Comparison of ENCODE assay signal across 14 mouse cellular contexts in the genomic region with DNA sequence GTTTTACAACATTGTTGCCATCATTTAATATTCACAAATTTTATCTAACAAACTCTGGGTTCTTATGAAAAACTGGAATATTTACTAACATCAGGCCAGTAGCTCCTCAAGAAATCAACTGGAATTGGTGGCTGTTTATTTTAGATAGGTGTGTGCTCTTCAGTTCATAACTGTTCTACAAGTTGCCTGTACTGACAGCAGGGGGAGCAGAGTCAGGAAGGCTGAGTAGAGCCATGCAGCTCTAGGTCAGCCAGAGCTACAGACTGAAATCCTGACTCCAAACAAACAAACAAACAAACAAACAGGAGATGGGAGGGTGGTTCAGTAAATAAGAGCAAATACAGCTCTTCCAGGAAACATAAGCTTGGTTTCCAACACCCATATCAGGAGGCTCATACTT. TPM values are rescaled to one million over a fixed set of nuclear protein-coding genes. Genes with fewer than 3 reads are reported as not detected.
A peak's percentile ranks its signal among the peaks of the same experiment; 100 is the strongest.
DNase-seq lines count a peak whose midpoint lies in the region; ATAC-seq and TF ChIP-seq lines count a peak whose summit lies in the region.
"Had no signal": no experiment of that assay in that cellular context is flagged by ENCODE, and none has a peak within 500 bp of the region (broad histone marks: within the 10 kb centered on the region; RNA-seq: fewer than 3 reads in every experiment).

No protein-coding gene starts in this region.

- peak; percentile 49 for TF ChIP-seq CTCF in heart, adult 2 months (IDR thresholded peaks at IDR 0.05)
- peak; percentile 44 for TF ChIP-seq CTCF in liver, postnatal 0 days (IDR thresholded peaks at IDR 0.05; ENCODE audit: low read depth)
- peak in 2 of 3 experiments; percentile 19 to 37; a peak in 3 of 6 replicates for TF ChIP-seq CTCF in MEL (IDR thresholded peaks at IDR 0.05 in 2 of 3, conservative IDR thresholded peaks at IDR 0.05 in 1 of 3; ENCODE audit: control insufficient read depth in 1 of 3, insufficient read depth in 1 of 3, low read depth in 2 of 3, low read length in 3 of 3, poor library complexity in 1 of 3, severe bottlenecking in 1 of 3)

- no peak for ATAC-seq in liver, postnatal 0 days
- ATAC-seq in liver, embryonic 11.5 days (replicated peaks; ENCODE audit: low FRiP score): no peak
- ATAC-seq in megakaryocyte progenitor cell, adult 5-6 weeks (replicated peaks; ENCODE audit: poor library complexity): 0 out of 2 replicates have a peak, but pooled peaks have one; percentile 50

- no peaks in the 10 kb centered on the region for H3K79me2 ChIP-seq in heart, adult 2 months (replicated peaks; ENCODE audit: control insufficient read depth, insufficient read depth, low read length)
- no peaks in the 10 kb centered on the region for H3K79me2 ChIP-seq in MEL (ENCODE audit: control insufficient read depth, insufficient read depth, low read length, poor library complexity)

- H3K4me3 ChIP-seq in heart, adult 2 months: no peak overlapping the region
- H3K4me3 ChIP-seq in liver, postnatal 0 days (ENCODE audit: low read depth, low read length): no peak overlapping the region
- no peak overlapping the region for H3K4me3 ChIP-seq in liver, embryonic 11.5 days (ENCODE audit: low read depth, low read length)
- H3K4me3 ChIP-seq in MEL (ENCODE audit: control insufficient read depth in 1 of 2, insufficient read depth in 1 of 2, low read depth in 2 of 2, low read length in 2 of 2): no peak overlapping the region
- H3K4me3 ChIP-seq: embryonic facial prominence, embryonic 13.5 days had no signal

- H3K9ac ChIP-seq in heart, adult 2 months (ENCODE audit: low read depth, low read length): no peak overlapping the region
- H3K9ac ChIP-seq in liver, postnatal 0 days (replicated peaks): no peak overlapping the region
- H3K9ac ChIP-seq in liver, embryonic 11.5 days (ENCODE audit: low read depth, low read length): no peak overlapping the region
- no peak overlapping the region for H3K9ac ChIP-seq in MEL (ENCODE audit: control insufficient read depth, low read depth, low read length, poor library complexity, severe bottlenecking)
- H3K9ac ChIP-seq: embryonic facial prominence, embryonic 13.5 days had no signal

- H3K36me3 ChIP-seq in heart, adult 2 months (ENCODE audit: control insufficient read depth, insufficient read depth, low read length): peaks cover 6% of the 10 kb centered on the region; the same call in 1 of the 2 replicates
- peaks cover 25% of the 10 kb centered on the region for H3K36me3 ChIP-seq in liver, postnatal 0 days (replicated peaks; ENCODE audit: insufficient read depth, low read length)
- peaks cover 9% of the 10 kb centered on the region for H3K36me3 ChIP-seq in liver, embryonic 11.5 days (ENCODE audit: control insufficient read depth, insufficient read depth, low read length)
- H3K36me3 ChIP-seq in MEL (ENCODE audit: control insufficient read depth in 1 of 2, insufficient read depth in 2 of 2, low read length in 2 of 2): peaks cover 0 to 13% of the 10 kb centered on the region in 2 experiments; a peak in 2 of 4 replicates

- H3K27ac ChIP-seq in heart, adult 2 months: no peak overlapping the region
- no peak overlapping the region for H3K27ac ChIP-seq in liver, postnatal 0 days (ENCODE audit: low read depth)
- no peak overlapping the region for H3K27ac ChIP-seq in liver, embryonic 11.5 days (ENCODE audit: low read depth, low read length)
- no peak overlapping the region for H3K27ac ChIP-seq in MEL (ENCODE audit: control insufficient read depth, low read depth, low read length)
- H3K27ac ChIP-seq: embryonic facial prominence, embryonic 13.5 days had no signal

- intact Hi-C loops in heart, adult 2 months (cut with DNase I): no loop called here

- no peak for DNase-seq in heart, adult 2 months
- no peak for DNase-seq in heart, adult 9 months (ENCODE audit: low spot score in 2 of 2)
- no peak for DNase-seq in liver, postnatal 0 days
- no peak for DNase-seq in liver, embryonic 11.5 days (ENCODE audit: low spot score)
- DNase-seq in MEL (ENCODE audit: low read depth, low spot score) (no peak), MN1 (ENCODE audit: low spot score) (no peak)
- no peak for DNase-seq in layer of hippocampus, adult 18-20 months (ENCODE audit: low spot score in 2 of 2)
- DNase-seq: adrenal gland, adult 2 months; cerebellum, postnatal 36 days; heart, postnatal 36 days; kidney, postnatal 4 days; thymus, adult 18-20 months had no signal

- H3K4me2 ChIP-seq in liver, postnatal 0 days (ENCODE audit: low read depth, low read length): no peak overlapping the region
- H3K4me2 ChIP-seq in liver, embryonic 11.5 days: no peak overlapping the region
- H3K4me2 ChIP-seq: embryonic facial prominence, embryonic 13.5 days had no signal

- no peak for TF ChIP-seq POLR2A in heart, adult 2 months (IDR thresholded peaks at IDR 0.05; ENCODE audit: insufficient read depth, low read depth, low read length)
- TF ChIP-seq POLR2A in MEL (IDR thresholded peaks at IDR 0.05; ENCODE audit: control insufficient read depth in 1 of 2, insufficient read depth in 1 of 2, low read depth in 1 of 2, low read length in 2 of 2, poor library complexity in 1 of 2): no peak

- peak; percentile 11 for TF ChIP-seq RAD21 in MEL (IDR thresholded peaks at IDR 0.05; ENCODE audit: low read depth, low read length)

- H3K4me1 ChIP-seq in heart, adult 2 months (ENCODE audit: control insufficient read depth, insufficient read depth, low read length): no peaks in the 10 kb centered on the region
- no peaks in the 10 kb centered on the region for H3K4me1 ChIP-seq in liver, postnatal 0 days (ENCODE audit: insufficient read depth)
- no peaks in the 10 kb centered on the region for H3K4me1 ChIP-seq in liver, embryonic 11.5 days (replicated peaks; ENCODE audit: control insufficient read depth, insufficient read depth, low read length)
- no peaks in the 10 kb centered on the region for H3K4me1 ChIP-seq in MEL (ENCODE audit: control insufficient read depth in 1 of 2, insufficient read depth in 2 of 2, low read length in 2 of 2)
- H3K4me1 ChIP-seq: embryonic facial prominence, embryonic 13.5 days had no signal

- no peaks in the 10 kb centered on the region for H3K27me3 ChIP-seq in heart, adult 2 months (ENCODE audit: control insufficient read depth, insufficient read depth, low read length)
- H3K27me3 ChIP-seq in liver, postnatal 0 days (ENCODE audit: insufficient read depth, low read length): no peaks in the 10 kb centered on the region
- no peaks in the 10 kb centered on the region for H3K27me3 ChIP-seq in liver, embryonic 11.5 days (replicated peaks; ENCODE audit: control insufficient read depth, insufficient read depth, low read length)
- H3K27me3 ChIP-seq in MEL (ENCODE audit: control insufficient read depth in 1 of 2, insufficient read depth in 2 of 2, low read length in 2 of 2): no peaks in the 10 kb centered on the region
- H3K27me3 ChIP-seq: embryonic facial prominence, embryonic 13.5 days had no signal

- TF ChIP-seq EP300 in heart, adult 2 months (IDR thresholded peaks at IDR 0.05; ENCODE audit: insufficient read depth, low read depth, low read length): no peak
- TF ChIP-seq EP300 in liver, postnatal 0 days (IDR thresholded peaks at IDR 0.05; ENCODE audit: low read depth): no peak
- TF ChIP-seq EP300 in MEL (IDR thresholded peaks at IDR 0.05; ENCODE audit: low read depth in 1 of 2, low read length in 2 of 2): no peak

- H3K9me3 ChIP-seq in liver, postnatal 0 days (ENCODE audit: low read length): no peaks in the 10 kb centered on the region
- H3K9me3 ChIP-seq in liver, embryonic 11.5 days (ENCODE audit: control insufficient read depth, low read length): no peaks in the 10 kb centered on the region
- no peaks in the 10 kb centered on the region for H3K9me3 ChIP-seq in MEL (replicated peaks; ENCODE audit: insufficient read depth, low read length)
- H3K9me3 ChIP-seq: embryonic facial prominence, embryonic 13.5 days had no signal

TF ChIP-seq in MEL, 35 proteins besides CTCF, POLR2A, EP300 and RAD21 (continues in another document):
- TF ChIP-seq HCFC1 (IDR thresholded peaks at IDR 0.05; ENCODE audit: low read depth, low read length): no peak
- TF ChIP-seq BHLHE40 (IDR thresholded peaks at IDR 0.05; ENCODE audit: borderline replicate concordance, low read depth, low read length): no peak
- TF ChIP-seq NELFE (IDR thresholded peaks at IDR 0.05; ENCODE audit: low read depth, low read length): no peak
- no peak for TF ChIP-seq CHD1 (IDR thresholded peaks at IDR 0.05; ENCODE audit: low read depth, low read length)
- TF ChIP-seq NRF1 (IDR thresholded peaks at IDR 0.05; ENCODE audit: insufficient read depth, low read depth, low read length, poor library complexity, severe bottlenecking): no peak
- no peak for TF ChIP-seq GABPA (IDR thresholded peaks at IDR 0.05; ENCODE audit: low read depth, low read length)
- TF ChIP-seq ZKSCAN1 (IDR thresholded peaks at IDR 0.05; ENCODE audit: low read depth, low read length): no peak
- no peak for TF ChIP-seq GATA1 (IDR thresholded peaks at IDR 0.05; ENCODE audit: low read depth, low read length)
- peak; percentile 50 for TF ChIP-seq SMC3 (IDR thresholded peaks at IDR 0.05; ENCODE audit: low read depth, low read length)
- no peak for TF ChIP-seq POLR2AphosphoS5 (IDR thresholded peaks at IDR 0.05; ENCODE audit: borderline replicate concordance, low read depth, low read length)
- no peak for TF ChIP-seq ELF1 (IDR thresholded peaks at IDR 0.05; ENCODE audit: low read depth, low read length)

RNA-seq across cellular contexts. Expression of gene Dennd5a, which starts 30.6 kb away (rescaled TPM):
- total RNA-seq in heart, adult 2 months (2021): 100 to 1,000 TPM; 106 to 136 TPM
- polyA plus RNA-seq in heart, adult 2 months (2012; rRNA removed): 106 and 165 TPM in 2 replicates
- 8.0 and 8.9 TPM in 2 replicates for polyA plus RNA-seq in liver, postnatal 0 days (2015; fragmentation: Nextera tagmentation; extraction: Ambion mirVana)
- polyA plus RNA-seq in liver, embryonic 11.5 days (2014; fragmentation: Nextera tagmentation; extraction: Ambion mirVana): 21.8 and 26.7 TPM in 2 replicates
- 33.1 and 40.5 TPM in 2 replicates for total RNA-seq in MEL (2012; rRNA removed)
- 10 to 100 TPM; 64.4 to 78.8 TPM for polyA plus RNA-seq in MEL (2012; ENCODE audit: insufficient read depth in 1 of 2, insufficient read length in 2 of 2, low read depth in 1 of 2, low replicate concordance in 2 of 2, missing spikeins in 1 of 2)
- total RNA-seq in megakaryocyte progenitor cell, adult 5-6 weeks (2015): 96.7 and 103 TPM in 2 replicates
- 54.9 and 57.8 TPM in 2 replicates for total RNA-seq in megakaryocyte progenitor cell, adult 5-6 weeks (2017)
- total RNA-seq in layer of hippocampus, adult 18-20 months (2021): 100 to 1,000 TPM; 215 to 216 TPM

RNA-seq across cellular contexts. Expression of gene Tmem41b, which starts 57.1 kb away (rescaled TPM):
- total RNA-seq in heart, adult 2 months (2021): 10 to 100 TPM; 51.1 to 55.6 TPM
- 22.2 and 40.3 TPM in 2 replicates for polyA plus RNA-seq in heart, adult 2 months (2012; rRNA removed)
- 26.9 and 27.7 TPM in 2 replicates for polyA plus RNA-seq in liver, postnatal 0 days (2015; fragmentation: Nextera tagmentation; extraction: Ambion mirVana)
- polyA plus RNA-seq in liver, embryonic 11.5 days (2014; fragmentation: Nextera tagmentation; extraction: Ambion mirVana): 65.0 and 72.6 TPM in 2 replicates
- 80.6 and 86.9 TPM in 2 replicates for total RNA-seq in MEL (2012; rRNA removed)
- 10 to 100 TPM in 1 of 2 experiments, not detected in 1; 45.9 TPM for polyA plus RNA-seq in MEL (2012; ENCODE audit: insufficient read depth in 1 of 2, insufficient read length in 2 of 2, low read depth in 1 of 2, low replicate concordance in 2 of 2, missing spikeins in 1 of 2)
- 31.5 and 32.8 TPM in 2 replicates for total RNA-seq in megakaryocyte progenitor cell, adult 5-6 weeks (2015)
- 33.3 and 34.5 TPM in 2 replicates for total RNA-seq in megakaryocyte progenitor cell, adult 5-6 weeks (2017)
- total RNA-seq in layer of hippocampus, adult 18-20 months (2021): 10 to 100 TPM; 47.0 to 49.1 TPM
